Mouse (Mus musculus) midbrain, embryonic 11.5 days (tissue): ENCODE measurements around the gene Coro2a. TPM values are rescaled to one million over a fixed set of nuclear protein-coding genes. Genes with fewer than 3 reads are reported as not detected.

Source experiments
- ATAC-seq: fragments of 200-750 bp; cut with Nextera tagmentation; 2 replicates; pipeline ENCODE4 v1.8.0; 2017; ENCODE audit warnings: moderate TSS enrichment, moderate library complexity; ENCODE audit not compliant: low FRiP score
- DNase-seq: peaks from one replicate; pipeline ENCODE4 v3.0.0; 2015; ENCODE audit warnings: low spot score; ENCODE audit errors: missing footprints
- H3K27ac ChIP-seq: fragments of 300-500 bp; sonication (generic); 2 replicates; pipeline ENCODE4 v1.5.1; 2014; ENCODE audit warnings: low read depth, low read length
- H3K27me3 ChIP-seq: fragments of 300-500 bp; sonication (generic); 2 replicates; pipeline ENCODE4 v1.6.1; 2014; ENCODE audit warnings: mild to moderate bottlenecking, low read length, moderate library complexity, mixed read lengths; ENCODE audit not compliant: control insufficient read depth, insufficient read depth
- H3K36me3 ChIP-seq: fragments of 300-500 bp; sonication (generic); 2 replicates; pipeline ENCODE4 v1.6.1; 2014; ENCODE audit warnings: mild to moderate bottlenecking, low read length, moderate library complexity, mixed read lengths; ENCODE audit not compliant: control insufficient read depth, insufficient read depth
- H3K4me1 ChIP-seq: fragments of 300-500 bp; sonication (generic); 2 replicates; pipeline ENCODE4 v1.6.1; 2014; ENCODE audit warnings: low read length; ENCODE audit not compliant: control insufficient read depth, insufficient read depth
- H3K4me2 ChIP-seq: fragments of 300-500 bp; sonication (generic); 2 replicates; pipeline ENCODE4 v1.6.1; 2014; ENCODE audit warnings: mild to moderate bottlenecking, moderate library complexity
- H3K4me3 ChIP-seq: fragments of 300-500 bp; sonication (generic); 2 replicates; pipeline ENCODE4 v1.5.1; 2014; ENCODE audit warnings: low read depth, low read length
- H3K9ac ChIP-seq: fragments of 300-500 bp; sonication (generic); 2 replicates; pipeline ENCODE4 v1.6.1; 2014; ENCODE audit warnings: low read length
- H3K9me3 ChIP-seq: fragments of 300-500 bp; sonication (generic); 2 replicates; pipeline ENCODE4 v1.6.1; 2016; ENCODE audit warnings: low read length; ENCODE audit not compliant: control insufficient read depth
- WGBS: fragments of 180-500 bp; shearing (Covaris S2); extraction: QIAGEN DNeasy Blood & Tissue Kit; methylation state at CpG from one replicate; pipeline ENCODE4 v1.1.7; 2014; 5-methylcytosine and 5-hydroxymethylcytosine counted together
- polyA plus RNA-seq: library from polyadenylated mRNA; unstranded; fragments of >200 nt; fragmentation: Nextera tagmentation; extraction: Ambion mirVana; gene quantifications from 2 replicates; pipeline ENCODE4 v1.2.1, GENCODE M21; 2014

Coro2a gene
- polyA plus RNA-seq, 1 experiment from 2014 or later = 2.2 TPM

- Histone ChIP-seq H3K4me2 (no peak overlapping the region), H3K27ac (no peak overlapping the region), H3K9ac (no peak overlapping the region), H3K27me3 (no peaks in the 10 kb centered on the region), H3K9me3 (no peaks in the 10 kb centered on the region), H3K36me3 (no peaks in the 10 kb centered on the region), H3K4me1 (no peaks in the 10 kb centered on the region), H3K4me3 (no peak overlapping the region)
- peak; percentile 33 for DNase-seq
- WGBS = 88% methylated on average over 9 of the region's 10 CpGs
- no peak for ATAC-seq
Observed at GRCm38 (mm10) chr4:46549979-46550378, 52.0 kb downstream of the Coro2a start.

- Histone ChIP-seq H3K4me3 (no peak overlapping the region), H3K27me3 (no peaks in the 10 kb centered on the region), H3K36me3 (no peaks in the 10 kb centered on the region), H3K4me1 (no peaks in the 10 kb centered on the region), H3K9me3 (no peaks in the 10 kb centered on the region), H3K4me2 (no peak overlapping the region), H3K9ac (no peak overlapping the region), H3K27ac (no peak overlapping the region)
- DNase-seq = no peak
- ATAC-seq = no peak
- WGBS = 49% methylated on average over 6 of the region's 6 CpGs
Observed at GRCm38 (mm10) chr4:46546709-46547108, 55.3 kb downstream of the Coro2a start.

GRCm38 (mm10) chr4:46545498-46545897, 56.5 kb downstream of the Coro2a start:
- no peaks in the 10 kb centered on the region for H3K4me1 ChIP-seq
- no peak for ATAC-seq
- H3K9ac ChIP-seq = no peak overlapping the region
- H3K4me2 ChIP-seq = no peak overlapping the region
- H3K27ac ChIP-seq = no peak overlapping the region
- no peak overlapping the region for H3K4me3 ChIP-seq
- DNase-seq = peak; percentile 2
- H3K27me3 ChIP-seq = no peaks in the 10 kb centered on the region
- no peaks in the 10 kb centered on the region for H3K36me3 ChIP-seq
- no peaks in the 10 kb centered on the region for H3K9me3 ChIP-seq
- WGBS = 13% methylated on average over 9 of the region's 9 CpGs

- Histone ChIP-seq H3K9ac (no peak overlapping the region), H3K9me3 (no peaks in the 10 kb centered on the region), H3K36me3 (no peaks in the 10 kb centered on the region), H3K4me1 (no peaks in the 10 kb centered on the region), H3K27me3 (no peaks in the 10 kb centered on the region), H3K27ac (no peak overlapping the region), H3K4me3 (no peak overlapping the region), H3K4me2 (no peak overlapping the region)
- DNase-seq (peak; percentile 72), ATAC-seq (no peak)
- 38% methylated on average over 1 of the region's 1 CpGs for WGBS
Observed at GRCm38 (mm10) chr4:46544313-46544712, 57.7 kb downstream of the Coro2a start.

- no peaks in the 10 kb centered on the region for H3K36me3 ChIP-seq
- H3K9ac ChIP-seq = no peak overlapping the region
- no peaks in the 10 kb centered on the region for H3K4me1 ChIP-seq
- 92% methylated on average over 13 of the region's 13 CpGs for WGBS
- no peak overlapping the region for H3K4me3 ChIP-seq
- ATAC-seq (no peak), DNase-seq (peak; percentile 77)
- H3K4me2 ChIP-seq = no peak overlapping the region
- H3K27me3 ChIP-seq = no peaks in the 10 kb centered on the region
- no peak overlapping the region for H3K27ac ChIP-seq
- no peaks in the 10 kb centered on the region for H3K9me3 ChIP-seq
Observed at GRCm38 (mm10) chr4:46543366-46544050, 58.5 kb downstream of the Coro2a start.

- H3K36me3 ChIP-seq = no peaks in the 10 kb centered on the region
- H3K27me3 ChIP-seq = peaks cover 5% of the 10 kb centered on the region; the same call in 1 of the 2 replicates
- no peak for ATAC-seq
- DNase-seq = peak; percentile 64
- H3K4me1 ChIP-seq = no peaks in the 10 kb centered on the region
- no peak overlapping the region for H3K9ac ChIP-seq
- no peak overlapping the region for H3K27ac ChIP-seq
- no peak overlapping the region for H3K4me3 ChIP-seq
- no peaks in the 10 kb centered on the region for H3K9me3 ChIP-seq
- WGBS = 47% methylated on average over 8 of the region's 9 CpGs
- H3K4me2 ChIP-seq = no peak overlapping the region
Observed at GRCm38 (mm10) chr4:46541707-46542106, 60.3 kb downstream of the Coro2a start.

GRCm38 (mm10) chr4:46539167-46539566, 62.8 kb downstream of the Coro2a start:
- no peaks in the 10 kb centered on the region for H3K9me3 ChIP-seq
- DNase-seq (peak; percentile 54), ATAC-seq (no peak)
- WGBS = 75% methylated on average over 9 of the region's 9 CpGs
- no peaks in the 10 kb centered on the region for H3K36me3 ChIP-seq
- peaks cover 29% of the 10 kb centered on the region for H3K27me3 ChIP-seq
- H3K4me1 ChIP-seq = 0 out of 2 replicates have a peak, but pooled peaks cover 3% of the 10 kb centered on the region
- no peak overlapping the region for H3K27ac ChIP-seq
- no peak overlapping the region for H3K9ac ChIP-seq
- H3K4me3 ChIP-seq = no peak overlapping the region
- H3K4me2 ChIP-seq = no peak overlapping the region

GRCm38 (mm10) chr4:46535840-46536361, 66.1 kb downstream of the Coro2a start, which contains the start of gene Trim14:
Gene Trim14 (minus strand): TSS chr4:46536141.
- WGBS = under 1% methylated on average over 44 of the region's 46 CpGs
- Histone ChIP-seq H3K27me3 (peaks cover 38% of the 10 kb centered on the region), H3K9ac (peak within 1 kb of the TSS; percentile 17; the same call in 1 of the 2 replicates), H3K4me2 (peak within 1 kb of the TSS; percentile 55), H3K27ac (no peak within 1 kb of the TSS), H3K36me3 (no peaks in the 10 kb centered on the region), H3K4me3 (peak within 1 kb of the TSS; percentile 38), H3K4me1 (0 out of 2 replicates have a peak, but pooled peaks cover 3% of the 10 kb centered on the region), H3K9me3 (no peaks in the 10 kb centered on the region)
- peak; percentile 61; the same call in 1 of the 2 replicates for ATAC-seq
- peak; percentile 91 for DNase-seq

- peak overlapping the region; percentile 55 for H3K4me2 ChIP-seq
- peak overlapping the region; percentile 17; the same call in 1 of the 2 replicates for H3K9ac ChIP-seq
- H3K27me3 ChIP-seq = peaks cover 38% of the 10 kb centered on the region
- H3K4me3 ChIP-seq = peak overlapping the region; percentile 38
- H3K9me3 ChIP-seq = no peaks in the 10 kb centered on the region
- peak; percentile 93 for DNase-seq
- no peak overlapping the region for H3K27ac ChIP-seq
- WGBS = 8% methylated on average over 16 of the region's 16 CpGs
- H3K36me3 ChIP-seq = no peaks in the 10 kb centered on the region
- no peak for ATAC-seq
- H3K4me1 ChIP-seq = 0 out of 2 replicates have a peak, but pooled peaks cover 3% of the 10 kb centered on the region
Observed at GRCm38 (mm10) chr4:46535094-46535830, 66.7 kb downstream of the Coro2a start.
